Comparison of ENCODE assay signal across 24 mouse cellular contexts in the genomic region with DNA sequence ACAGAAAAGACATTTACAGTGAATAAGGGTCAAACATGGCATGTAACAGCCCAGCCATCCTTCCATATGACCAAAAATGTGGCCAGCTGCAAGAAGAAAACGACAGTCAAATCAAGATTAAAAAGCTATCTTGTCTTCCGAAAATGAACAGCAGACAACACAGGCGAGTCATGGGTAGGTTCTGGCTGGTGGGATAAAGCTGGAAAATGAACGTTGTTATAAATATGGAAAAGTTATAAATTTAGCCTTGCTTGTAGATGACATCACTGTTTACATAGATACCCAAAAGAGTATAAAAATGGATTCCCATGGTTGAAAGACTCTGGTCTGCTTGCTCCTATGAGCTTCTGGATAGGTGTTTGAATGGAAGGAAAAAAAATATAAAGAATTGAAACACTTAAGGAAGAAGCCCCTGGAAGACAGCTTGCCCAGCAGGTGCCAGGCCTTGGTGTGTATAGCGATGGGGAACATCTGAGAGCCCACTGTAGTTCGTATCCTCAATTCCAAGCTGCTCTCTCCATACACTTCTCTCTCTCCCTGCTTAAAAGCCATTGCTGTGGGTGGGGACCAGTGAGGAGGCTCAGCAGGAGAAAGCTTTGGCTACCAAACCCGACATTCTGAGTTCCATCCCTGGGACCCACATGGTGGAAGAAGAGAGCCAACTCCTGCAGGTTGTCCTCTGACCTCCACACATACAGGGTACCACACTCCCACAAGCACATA.
"Had no signal": no experiment of that assay in that cellular context is flagged by ENCODE, and none has a peak within 500 bp of the region (broad histone marks: within the 10 kb centered on the region; RNA-seq: fewer than 3 reads in every experiment).

No protein-coding gene starts in this region.

- H3K4me1 ChIP-seq: heart, embryonic 12.5 days; hindbrain, embryonic 12.5 days; intestine, embryonic 15.5 days; liver, embryonic 13.5 days; liver, embryonic 15.5 days had no signal

- ATAC-seq: hindbrain, embryonic 16.5 days; inflammation-experienced regulatory T-cells, adult 6 months; intestine, embryonic 15.5 days; intestine, postnatal 0 days had no signal

- H3K4me3 ChIP-seq: gastrocnemius, adult 2 months; heart, embryonic 10.5 days; heart, embryonic 12.5 days; hindbrain, embryonic 10.5 days; hindbrain, embryonic 12.5 days; intestine, embryonic 15.5 days; liver, embryonic 13.5 days; liver, embryonic 15.5 days had no signal

- H3K9ac ChIP-seq: heart, embryonic 12.5 days; hindbrain, embryonic 12.5 days; hindbrain, embryonic 14.5 days; intestine, embryonic 15.5 days; liver, embryonic 13.5 days; liver, embryonic 15.5 days had no signal

- H3K9me3 ChIP-seq: heart, embryonic 10.5 days; heart, embryonic 12.5 days; hindbrain, embryonic 10.5 days; hindbrain, embryonic 12.5 days; intestine, embryonic 15.5 days; liver, embryonic 13.5 days; liver, embryonic 15.5 days had no signal

- H3K4me2 ChIP-seq: heart, embryonic 12.5 days; hindbrain, embryonic 12.5 days; hindbrain, embryonic 14.5 days; intestine, embryonic 15.5 days; liver, embryonic 11.5 days; liver, embryonic 13.5 days; liver, embryonic 15.5 days had no signal

- H3K27me3 ChIP-seq: heart, embryonic 12.5 days; hindbrain, embryonic 12.5 days; intestine, embryonic 15.5 days; liver, embryonic 13.5 days; liver, embryonic 15.5 days had no signal

- DNase-seq: gastrocnemius, adult 2 months; gastrocnemius, postnatal 10 days; gastrocnemius, postnatal 25 days; heart, adult 18-20 months; heart, postnatal 10 days; heart, postnatal 4 days; kidney, adult 18-20 months; kidney, adult 8-10 months; kidney, postnatal 10 days; kidney, postnatal 25 days; kidney, postnatal 4 days; liver; liver, embryonic 13.5 days had no signal

- H3K27ac ChIP-seq: gastrocnemius, adult 2 months; heart, embryonic 10.5 days; hindbrain, embryonic 10.5 days; hindbrain, embryonic 12.5 days; hindbrain, embryonic 14.5 days; intestine, embryonic 15.5 days; liver, embryonic 13.5 days; liver, embryonic 15.5 days had no signal
